ENCODE assay signal across 11 mouse cellular contexts in the genomic region with DNA sequence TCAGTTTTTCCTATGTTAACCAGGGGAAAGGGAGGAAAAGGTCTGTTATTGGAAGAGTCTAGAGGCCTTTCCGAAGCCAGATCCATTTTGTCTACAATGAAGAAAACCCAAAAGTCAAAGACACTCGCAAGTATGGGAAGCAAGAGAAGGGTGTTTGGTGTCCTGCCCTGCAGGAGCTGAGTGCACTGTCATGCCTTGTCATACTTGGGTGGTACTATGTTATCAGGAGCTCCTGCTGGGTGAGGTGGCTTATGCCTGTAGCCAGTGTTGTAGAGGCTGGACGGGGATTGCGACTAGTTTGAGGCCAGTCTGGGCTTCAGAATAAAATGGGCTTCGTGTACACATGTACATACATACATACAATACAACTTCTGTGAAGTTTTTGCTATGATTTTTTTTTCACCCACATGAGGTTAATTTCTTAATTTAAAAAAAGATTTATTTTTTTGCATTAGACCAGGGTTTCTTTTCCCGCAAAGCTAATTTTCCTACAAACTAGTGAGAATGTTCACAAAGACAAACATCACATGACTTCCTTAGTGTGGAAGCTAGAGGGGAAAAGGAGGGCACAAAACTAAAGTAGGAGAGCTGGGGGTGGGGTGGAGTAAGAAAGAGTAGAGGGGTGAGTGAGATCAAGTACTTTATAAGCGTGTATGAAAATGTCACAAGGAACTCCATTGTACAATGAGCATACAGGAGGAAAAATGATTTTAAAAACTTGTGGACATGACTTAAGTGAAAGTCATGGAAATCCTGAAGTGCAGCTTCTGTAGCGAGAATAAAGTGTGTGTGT. TPM values are rescaled to one million over a fixed set of nuclear protein-coding genes. Genes with fewer than 3 reads are reported as not detected.
DNase-seq lines count a peak whose midpoint lies in the region; ATAC-seq and TF ChIP-seq lines count a peak whose summit lies in the region.
"Had no signal": no experiment of that assay in that cellular context is flagged by ENCODE, and none has a peak within 500 bp of the region (broad histone marks: within the 10 kb centered on the region; RNA-seq: fewer than 3 reads in every experiment).

No protein-coding gene starts in this region.

- WGBS in midbrain, embryonic 13.5 days: 87% methylated on average over 8 of the region's 8 CpGs
- WGBS in midbrain, embryonic 11.5 days: 79% methylated on average over 8 of the region's 8 CpGs
- WGBS in limb, embryonic 14.5 days: 74% methylated on average over 8 of the region's 8 CpGs
- 65% methylated on average over 8 of the region's 8 CpGs for WGBS in stomach, embryonic 15.5 days

- peaks cover 14% of the 10 kb centered on the region for H3K4me1 ChIP-seq in midbrain, embryonic 13.5 days (replicated peaks)
- H3K4me1 ChIP-seq in midbrain, embryonic 11.5 days (ENCODE audit: control insufficient read depth, insufficient read depth, low read length): peaks cover 10% of the 10 kb centered on the region
- H3K4me1 ChIP-seq in limb, embryonic 14.5 days (ENCODE audit: control insufficient read depth, insufficient read depth, low read length): peaks cover 16% of the 10 kb centered on the region
- H3K4me1 ChIP-seq in stomach, embryonic 15.5 days: 0 out of 2 replicates have a peak, but pooled peaks cover 11% of the 10 kb centered on the region

- intact Hi-C loops in heart, postnatal 25 days (cut with DNase I): no loop called here

- no peak overlapping the region for H3K9ac ChIP-seq in midbrain, embryonic 13.5 days (replicated peaks)
- H3K9ac ChIP-seq in midbrain, embryonic 11.5 days (ENCODE audit: low read length): no peak overlapping the region
- no peak overlapping the region for H3K9ac ChIP-seq in limb, embryonic 14.5 days (ENCODE audit: low read depth, low read length, severe bottlenecking)
- H3K9ac ChIP-seq in stomach, embryonic 15.5 days: no peak overlapping the region
- H3K9ac ChIP-seq: limb, embryonic 13.5 days had no signal

- DNase-seq in heart, adult 11 months: peak; percentile 70
- DNase-seq in heart, postnatal 25 days (ENCODE audit: low spot score): no peak
- DNase-seq in midbrain, embryonic 11.5 days (ENCODE audit: low spot score, missing footprints): no peak
- DNase-seq in limb, embryonic 14.5 days (ENCODE audit: low spot score): no peak
- DNase-seq in T-cell, adult 2 months (ENCODE audit: low spot score): no peak
- DNase-seq: cerebellum, adult 9-10 months; gastrocnemius, postnatal 14 days had no signal

- no peaks in the 10 kb centered on the region for H3K9me3 ChIP-seq in midbrain, embryonic 13.5 days
- H3K9me3 ChIP-seq in midbrain, embryonic 11.5 days (ENCODE audit: control insufficient read depth, low read length): no peaks in the 10 kb centered on the region
- H3K9me3 ChIP-seq in limb, embryonic 14.5 days (ENCODE audit: control insufficient read depth, low read length): no peaks in the 10 kb centered on the region
- H3K9me3 ChIP-seq in stomach, embryonic 15.5 days: no peaks in the 10 kb centered on the region
- H3K9me3 ChIP-seq: limb, embryonic 13.5 days had no signal

- no peak for TF ChIP-seq POLR2A in limb, embryonic 14.5 days (IDR thresholded peaks at IDR 0.05; ENCODE audit: borderline replicate concordance, extremely low read depth, insufficient read depth, insufficient read length)

- ATAC-seq in midbrain, embryonic 13.5 days: no peak
- no peak for ATAC-seq in midbrain, embryonic 11.5 days (ENCODE audit: low FRiP score)
- no peak for ATAC-seq in limb, embryonic 14.5 days (ENCODE audit: low FRiP score, low read depth)
- ATAC-seq in stomach, embryonic 15.5 days (ENCODE audit: insufficient read depth, low FRiP score, low read depth): peak; percentile 93
- ATAC-seq in cerebellum, adult (ENCODE audit: insufficient number of reproducible peaks, low FRiP score, low TSS enrichment): no peak

- H3K4me3 ChIP-seq in midbrain, embryonic 13.5 days (replicated peaks): no peak overlapping the region
- no peak overlapping the region for H3K4me3 ChIP-seq in midbrain, embryonic 11.5 days (ENCODE audit: low read depth, low read length)
- no peak overlapping the region for H3K4me3 ChIP-seq in limb, embryonic 14.5 days (replicated peaks; ENCODE audit: low read length)
- no peak overlapping the region for H3K4me3 ChIP-seq in stomach, embryonic 15.5 days (replicated peaks)
- H3K4me3 ChIP-seq: limb, embryonic 13.5 days had no signal

- 0 out of 2 replicates have a peak overlapping the region, but pooled peaks have one; percentile 14 for H3K27ac ChIP-seq in midbrain, embryonic 13.5 days
- no peak overlapping the region for H3K27ac ChIP-seq in midbrain, embryonic 11.5 days (ENCODE audit: low read depth, low read length)
- peak overlapping the region; percentile 13; the same call in 1 of the 2 replicates for H3K27ac ChIP-seq in limb, embryonic 14.5 days (replicated peaks; ENCODE audit: low read depth, low read length)
- peak overlapping the region; percentile 63 for H3K27ac ChIP-seq in stomach, embryonic 15.5 days
- H3K27ac ChIP-seq: limb, embryonic 13.5 days had no signal

- no peaks in the 10 kb centered on the region for H3K36me3 ChIP-seq in midbrain, embryonic 13.5 days
- H3K36me3 ChIP-seq in midbrain, embryonic 11.5 days (ENCODE audit: control insufficient read depth, insufficient read depth, low read length): no peaks in the 10 kb centered on the region
- no peaks in the 10 kb centered on the region for H3K36me3 ChIP-seq in limb, embryonic 14.5 days (ENCODE audit: control insufficient read depth, insufficient read depth, low read length)
- H3K36me3 ChIP-seq in stomach, embryonic 15.5 days: no peaks in the 10 kb centered on the region

- H3K27me3 ChIP-seq in midbrain, embryonic 13.5 days: no peaks in the 10 kb centered on the region
- H3K27me3 ChIP-seq in midbrain, embryonic 11.5 days (ENCODE audit: control insufficient read depth, insufficient read depth, low read length): no peaks in the 10 kb centered on the region
- H3K27me3 ChIP-seq in limb, embryonic 14.5 days (ENCODE audit: control insufficient read depth, insufficient read depth, low read length): no peaks in the 10 kb centered on the region
- no peaks in the 10 kb centered on the region for H3K27me3 ChIP-seq in stomach, embryonic 15.5 days (replicated peaks)
- H3K27me3 ChIP-seq: limb, embryonic 13.5 days had no signal

- no peak overlapping the region for H3K4me2 ChIP-seq in midbrain, embryonic 13.5 days (replicated peaks)
- no peak overlapping the region for H3K4me2 ChIP-seq in midbrain, embryonic 11.5 days
- H3K4me2 ChIP-seq in limb, embryonic 14.5 days (replicated peaks; ENCODE audit: low read depth, low read length, severe bottlenecking): peak overlapping the region; percentile 18; the same call in 1 of the 2 replicates
- no peak overlapping the region for H3K4me2 ChIP-seq in stomach, embryonic 15.5 days

RNA-seq across cellular contexts. Expression of gene Dennd2c, which starts 27.2 kb away (rescaled TPM):
- 1 to 10 TPM; 2.0 to 2.5 TPM for total RNA-seq in heart, postnatal 25 days (2021)
- polyA plus RNA-seq in midbrain, embryonic 13.5 days (2015; fragmentation: Nextera tagmentation; extraction: Ambion mirVana): 1.2 and 1.4 TPM in 2 replicates
- 1.4 and 2.4 TPM in 2 replicates for polyA plus RNA-seq in midbrain, embryonic 11.5 days (2014; fragmentation: Nextera tagmentation; extraction: Ambion mirVana)
- 8.6 and 10.0 TPM in 2 replicates for polyA plus RNA-seq in limb, embryonic 14.5 days (2012; rRNA removed)
- 12.6 and 13.4 TPM in 2 replicates for polyA plus RNA-seq in limb, embryonic 14.5 days (2014; fragmentation: Nextera tagmentation; extraction: Ambion mirVana)
- 6.1 and 6.5 TPM in 2 replicates for polyA plus RNA-seq in stomach, embryonic 15.5 days (2015; fragmentation: Nextera tagmentation; extraction: Ambion mirVana)

RNA-seq across cellular contexts. Expression of gene Bcas2, which starts 41.9 kb away (rescaled TPM):
- 10 to 100 TPM; 49.4 to 49.6 TPM for total RNA-seq in heart, postnatal 25 days (2021)
- polyA plus RNA-seq in midbrain, embryonic 13.5 days (2015; fragmentation: Nextera tagmentation; extraction: Ambion mirVana): 247 and 261 TPM in 2 replicates
- polyA plus RNA-seq in midbrain, embryonic 11.5 days (2014; fragmentation: Nextera tagmentation; extraction: Ambion mirVana): 250 and 276 TPM in 2 replicates
- 99.9 and 155 TPM in 2 replicates for polyA plus RNA-seq in limb, embryonic 14.5 days (2012; rRNA removed)
- polyA plus RNA-seq in limb, embryonic 14.5 days (2014; fragmentation: Nextera tagmentation; extraction: Ambion mirVana): 161 and 163 TPM in 2 replicates
- polyA plus RNA-seq in stomach, embryonic 15.5 days (2015; fragmentation: Nextera tagmentation; extraction: Ambion mirVana): 199 and 207 TPM in 2 replicates

RNA-seq across cellular contexts. Expression of gene Ampd1, which starts 55.7 kb away (rescaled TPM):
- total RNA-seq in heart, postnatal 25 days (2021): not detected
- polyA plus RNA-seq in midbrain, embryonic 13.5 days (2015; fragmentation: Nextera tagmentation; extraction: Ambion mirVana): not detected in 2 replicates
- polyA plus RNA-seq in midbrain, embryonic 11.5 days (2014; fragmentation: Nextera tagmentation; extraction: Ambion mirVana): 0.19 TPM in 1 of 2 replicates, not detected in the other
- 12.4 and 15.4 TPM in 2 replicates for polyA plus RNA-seq in limb, embryonic 14.5 days (2012; rRNA removed)
- 4.4 and 8.3 TPM in 2 replicates for polyA plus RNA-seq in limb, embryonic 14.5 days (2014; fragmentation: Nextera tagmentation; extraction: Ambion mirVana)
- 0.44 TPM in 1 of 2 replicates, not detected in the other for polyA plus RNA-seq in stomach, embryonic 15.5 days (2015; fragmentation: Nextera tagmentation; extraction: Ambion mirVana)
